Mouse (Mus musculus): Measurements from ENCODE around the gene Cst11. TPM values are rescaled to one million over a fixed set of nuclear protein-coding genes. Genes with fewer than 3 reads are reported as not detected.

Gene Cst11
- polyA plus RNA-seq, 1 experiment from 2014 or later: not detected

DNA sequence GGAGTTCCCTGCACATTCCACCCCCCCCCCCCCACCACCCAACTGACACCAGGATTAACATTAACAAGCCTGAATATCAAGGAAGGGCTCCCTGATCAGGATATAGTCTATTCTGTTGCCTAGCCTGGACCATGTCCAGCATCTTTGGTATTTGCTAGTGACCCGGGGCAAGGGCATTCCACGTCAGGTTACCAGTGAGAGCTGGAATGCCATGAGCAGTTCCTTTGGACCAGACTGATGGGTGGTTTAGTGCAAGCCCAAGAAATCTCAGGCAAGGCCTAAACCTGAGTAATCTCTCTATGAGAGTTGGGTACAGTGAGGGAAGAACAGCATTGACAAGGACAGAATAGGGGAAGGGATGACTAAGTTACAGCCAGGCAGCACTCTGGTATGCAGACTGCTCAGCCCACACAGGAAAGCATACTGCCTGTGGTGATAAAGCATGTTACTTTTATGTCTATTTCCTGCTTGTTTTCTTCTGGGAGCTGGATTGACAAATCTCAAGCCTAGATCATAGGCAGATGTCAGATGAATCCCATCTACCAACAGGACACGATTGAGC is 27.4 kb downstream of the Cst11 start:
- H3K4me2 ChIP-seq: no peak overlapping the region
- H3K27ac ChIP-seq: no peak overlapping the region
- 77% methylated on average over 3 of the region's 3 CpGs for WGBS
- H3K4me1 ChIP-seq (replicated peaks): no peaks in the 10 kb centered on the region
- no peak overlapping the region for H3K9ac ChIP-seq (replicated peaks)
- no peaks in the 10 kb centered on the region; the same call in 1 of the 2 replicates for H3K27me3 ChIP-seq
- H3K4me3 ChIP-seq (replicated peaks): no peak overlapping the region
- no peaks in the 10 kb centered on the region for H3K9me3 ChIP-seq
- H3K36me3 ChIP-seq: no peaks in the 10 kb centered on the region
- ATAC-seq (ENCODE audit: insufficient number of reproducible peaks, insufficient read depth, low FRiP score, low TSS enrichment, low read depth): no peak

DNA sequence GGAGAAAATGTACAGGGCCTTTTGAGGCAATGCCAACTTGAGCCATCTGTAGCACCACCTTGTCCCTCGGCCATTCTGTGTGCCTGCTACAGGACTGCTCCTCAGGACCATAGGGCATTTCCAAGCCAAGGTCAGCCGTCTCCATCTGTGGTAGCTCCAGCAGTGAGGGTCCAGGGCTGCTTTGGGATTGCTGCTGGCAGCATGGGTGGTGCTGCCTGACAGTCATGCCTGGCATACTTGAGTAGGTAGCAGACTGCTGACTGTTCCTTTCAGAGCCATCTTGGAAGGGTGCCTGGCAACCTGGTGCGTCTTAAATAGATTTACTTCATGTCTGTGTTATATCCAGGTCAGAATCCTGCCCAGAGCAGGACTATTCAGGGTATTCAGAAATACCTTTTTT is 28.3 kb downstream of the Cst11 start:
- no peak overlapping the region for H3K9ac ChIP-seq (replicated peaks)
- no peak for ATAC-seq (ENCODE audit: insufficient number of reproducible peaks, insufficient read depth, low FRiP score, low TSS enrichment, low read depth)
- no peaks in the 10 kb centered on the region for H3K27me3 ChIP-seq
- H3K4me2 ChIP-seq: no peak overlapping the region
- H3K9me3 ChIP-seq: no peaks in the 10 kb centered on the region
- no peaks in the 10 kb centered on the region for H3K36me3 ChIP-seq
- no peaks in the 10 kb centered on the region for H3K4me1 ChIP-seq (replicated peaks)
- no peak overlapping the region for H3K4me3 ChIP-seq (replicated peaks)
- whole genome bisulfite sequencing: 79% methylated on average over 3 of the region's 3 CpGs
- no peak overlapping the region for H3K27ac ChIP-seq

DNA sequence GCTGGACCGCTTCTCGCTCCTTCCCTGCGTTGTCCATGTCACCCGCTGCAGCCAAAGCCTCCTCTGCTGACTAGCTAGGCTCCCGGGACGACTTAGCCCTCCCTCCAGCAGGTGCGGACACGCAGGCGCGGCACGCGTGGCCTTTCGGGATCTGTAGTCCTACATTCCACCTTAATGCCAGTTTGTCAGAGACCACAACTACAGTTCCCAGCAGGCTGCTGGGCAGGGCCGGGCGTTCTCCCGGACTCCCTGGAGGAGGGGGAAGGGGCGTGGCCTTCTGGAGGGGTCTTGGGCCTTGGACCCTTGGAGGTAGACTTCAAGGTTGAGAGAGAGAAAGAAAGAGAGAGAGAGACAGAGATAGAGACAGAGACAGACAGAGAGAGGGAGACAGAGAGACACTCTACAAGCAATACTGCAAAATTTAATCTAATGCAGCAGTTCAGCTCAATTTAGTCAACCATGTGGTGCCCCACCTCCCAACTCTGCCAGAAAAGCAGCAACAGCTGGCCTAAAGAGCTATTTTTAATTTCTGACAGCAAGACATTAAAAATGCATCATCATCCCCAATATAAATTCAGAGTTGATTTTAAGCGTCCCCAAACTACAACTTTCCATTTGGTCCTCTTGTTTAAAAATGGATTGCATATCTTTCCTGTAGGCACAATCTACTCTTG is 38.8 kb downstream of the Cst11 start, which contains the start of gene Napb:
Gene Napb (minus strand): TSS at position 141 of the 674 bp plus-strand sequence.
- Histone ChIP-seq H3K27me3 (no peaks in the 10 kb centered on the region), H3K4me3 (replicated peaks) (peak within 1 kb of the TSS; percentile 76), H3K27ac (no peak within 1 kb of the TSS), H3K4me2 (peak within 1 kb of the TSS; percentile 93), H3K36me3 (no peaks in the 10 kb centered on the region), H3K4me1 (replicated peaks) (peaks cover 6% of the 10 kb centered on the region; the same call in 1 of the 2 replicates), H3K9me3 (peaks cover 12% of the 10 kb centered on the region; the same call in 1 of the 2 replicates), H3K9ac (replicated peaks) (peak within 1 kb of the TSS; percentile 75)
- 5% methylated on average over 18 of the region's 18 CpGs for WGBS
- peak; percentile 100 for ATAC-seq (ENCODE audit: insufficient number of reproducible peaks, insufficient read depth, low FRiP score, low TSS enrichment, low read depth)

- Histone ChIP-seq H3K36me3 (no peaks in the 10 kb centered on the region), H3K9me3 (peaks cover 12% of the 10 kb centered on the region; the same call in 1 of the 2 replicates), H3K4me2 (peak overlapping the region; percentile 93), H3K27me3 (no peaks in the 10 kb centered on the region), H3K27ac (no peak overlapping the region), H3K4me3 (replicated peaks) (peak overlapping the region; percentile 76), H3K9ac (replicated peaks) (peak overlapping the region; percentile 75), H3K4me1 (replicated peaks) (peaks cover 6% of the 10 kb centered on the region; the same call in 1 of the 2 replicates)
- WGBS: 2% methylated on average over 35 of the region's 35 CpGs
- ATAC-seq (ENCODE audit: insufficient number of reproducible peaks, insufficient read depth, low FRiP score, low TSS enrichment, low read depth): peak; percentile 34
Observed at GRCm38 (mm10) chr2:148731614-148732326, 39.5 kb downstream of the Cst11 start.

DNA sequence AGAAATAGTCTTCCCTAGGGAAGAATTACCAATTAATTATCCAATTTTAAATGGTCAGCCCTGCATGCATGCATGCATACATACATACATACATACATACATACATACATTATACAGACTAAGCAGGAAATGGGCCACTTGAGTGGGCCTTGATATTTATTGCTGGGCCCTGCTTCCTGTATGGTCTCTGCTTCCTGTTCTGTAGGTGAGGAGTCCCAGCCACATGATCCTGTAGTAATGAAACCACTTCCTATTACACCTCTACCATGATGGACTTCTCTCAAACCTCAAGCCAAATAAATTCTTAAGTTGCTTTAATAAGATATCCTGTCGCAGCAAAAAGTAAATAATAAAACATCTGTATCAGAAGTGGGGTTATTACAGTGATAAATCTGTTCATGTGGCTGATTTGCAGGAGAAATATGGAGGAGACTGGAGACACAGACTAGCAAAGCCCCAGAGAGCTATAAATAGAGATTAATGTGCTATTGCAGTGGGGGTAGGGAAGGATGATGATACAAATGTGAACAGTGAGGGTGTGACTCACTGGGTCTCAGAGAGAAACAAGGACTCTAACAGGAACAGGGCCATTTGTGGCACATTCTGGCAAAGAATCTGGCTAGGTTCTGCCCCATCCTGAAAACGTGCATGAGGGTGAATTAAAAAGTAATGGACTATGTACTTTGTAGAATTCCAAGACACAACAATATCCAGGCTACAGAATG is 51.9 kb downstream of the Cst11 start:
- Histone ChIP-seq H3K4me1 (replicated peaks) (no peaks in the 10 kb centered on the region), H3K4me2 (no peak overlapping the region), H3K4me3 (replicated peaks) (no peak overlapping the region), H3K9me3 (no peaks in the 10 kb centered on the region), H3K36me3 (no peaks in the 10 kb centered on the region), H3K27ac (no peak overlapping the region), H3K9ac (replicated peaks) (no peak overlapping the region), H3K27me3 (no peaks in the 10 kb centered on the region)
- WGBS: 80% methylated on average over 2 of the region's 2 CpGs
- no peak for ATAC-seq (ENCODE audit: insufficient number of reproducible peaks, insufficient read depth, low FRiP score, low TSS enrichment, low read depth)

Other genes starting within 250 kb of the Cst11 start
- gene Nxt1, start 98.9 kb downstream of the Cst11 start, polyA plus RNA-seq (2016; fragmentation: Nextera tagmentation; extraction: Ambion mirVana): 111 and 117 TPM in 2 replicates
- 25.5 and 26.8 TPM in 2 replicates for gene Gzf1, start 90.5 kb downstream of the Cst11 start, polyA plus RNA-seq (2016; fragmentation: Nextera tagmentation; extraction: Ambion mirVana)
- gene Napb, start 39.0 kb downstream of the Cst11 start, polyA plus RNA-seq (2016; fragmentation: Nextera tagmentation; extraction: Ambion mirVana): 4.7 TPM in 2 replicates
- not detected in 2 replicates for gene Cstl1, start 21.1 kb downstream of the Cst11 start, polyA plus RNA-seq (2016; fragmentation: Nextera tagmentation; extraction: Ambion mirVana)
- not detected in 2 replicates for gene 8030411F24Rik, start 10.5 kb upstream of the Cst11 start, polyA plus RNA-seq (2016; fragmentation: Nextera tagmentation; extraction: Ambion mirVana)
- gene Cst12, start 17.9 kb upstream of the Cst11 start, polyA plus RNA-seq (2016; fragmentation: Nextera tagmentation; extraction: Ambion mirVana): not detected in 2 replicates
- not detected in 2 replicates for gene Cst8, start 27.3 kb upstream of the Cst11 start, polyA plus RNA-seq (2016; fragmentation: Nextera tagmentation; extraction: Ambion mirVana)
- not detected in 2 replicates for gene Cst13, start 48.6 kb upstream of the Cst11 start, polyA plus RNA-seq (2016; fragmentation: Nextera tagmentation; extraction: Ambion mirVana)
- gene Cst9, start 63.6 kb upstream of the Cst11 start, polyA plus RNA-seq (2016; fragmentation: Nextera tagmentation; extraction: Ambion mirVana): not detected in 2 replicates
- not detected in 2 replicates for gene 9230104L09Rik, start 93.5 kb upstream of the Cst11 start, polyA plus RNA-seq (2016; fragmentation: Nextera tagmentation; extraction: Ambion mirVana)
- gene Cst3, start 104.2 kb upstream of the Cst11 start, polyA plus RNA-seq (2016; fragmentation: Nextera tagmentation; extraction: Ambion mirVana): 287 and 288 TPM in 2 replicates
- not detected in 2 replicates for gene Gm1330, start 231.8 kb upstream of the Cst11 start, polyA plus RNA-seq (2016; fragmentation: Nextera tagmentation; extraction: Ambion mirVana)
- gene Gm10750, start 245.7 kb upstream of the Cst11 start, polyA plus RNA-seq (2016; fragmentation: Nextera tagmentation; extraction: Ambion mirVana): not detected in 2 replicates